Mouse (Mus musculus) small intestine, adult 2 months (tissue): ENCODE results near the gene 6030468B19Rik.

Experiments
- CTCF ChIP-seq: fragments of 200-500 bp; IDR thresholded peaks from 2 replicates; pipeline ENCODE4 v1.5.1; 2012; ENCODE audit warnings: low read depth, mild to moderate bottlenecking, control low read depth, inconsistent platforms, low read length, moderate library complexity, mixed read lengths; ENCODE audit not compliant: insufficient replicate concordance, insufficient read length; ENCODE audit errors: extremely low read depth
- POLR2A ChIP-seq: fragments of 200-500 bp; IDR thresholded peaks from 2 replicates; pipeline ENCODE4 v1.6.1; 2012; ENCODE audit warnings: low read depth, mild to moderate bottlenecking, control low read depth, inconsistent platforms, low read length, moderate library complexity

- TF ChIP-seq POLR2A (no peak), CTCF (no peak)
Observed at GRCm38 (mm10) chr11:117751544-117751943, 45.9 kb upstream of the 6030468B19Rik start.
